Mouse (Mus musculus): ENCODE data around the gene Cwc25. TPM values are rescaled to one million over a fixed set of nuclear protein-coding genes. Genes with fewer than 3 reads are reported as not detected.

Gene Cwc25
- polyA plus RNA-seq, 1 experiment from 2014 or later, result 10.5 TPM

- H3K4me1 ChIP-seq (replicated peaks; ENCODE audit: control insufficient read depth, insufficient read depth, low read length), result peaks cover 10% of the 10 kb centered on the region
- H3K4me3 ChIP-seq (ENCODE audit: low read depth, low read length), result peak within 1 kb of the TSS; percentile 77
- H3K27me3 ChIP-seq (replicated peaks; ENCODE audit: control insufficient read depth, insufficient read depth, low read length), result no peaks in the 10 kb centered on the region
- peak; percentile 100 for DNase-seq (ENCODE audit: low spot score)
- H3K9ac ChIP-seq (ENCODE audit: low read length), result peak within 1 kb of the TSS; percentile 97
- peaks cover 43% of the 10 kb centered on the region for H3K36me3 ChIP-seq (ENCODE audit: control insufficient read depth, insufficient read depth, low read length)
- H3K4me2 ChIP-seq (ENCODE audit: low read length), result peak within 1 kb of the TSS; percentile 61
- under 1% methylated on average over 67 of the region's 67 CpGs for WGBS
- H3K27ac ChIP-seq (ENCODE audit: low read depth), result peak within 1 kb of the TSS; percentile 89
- H3K9me3 ChIP-seq (ENCODE audit: control insufficient read depth, low read length), result no peaks in the 10 kb centered on the region
- peak; percentile 92 for ATAC-seq (replicated peaks; ENCODE audit: low FRiP score, low TSS enrichment, low read depth)
Observed at GRCm38 (mm10) chr11:97781832-97782563, 15.6 kb upstream of the Cwc25 start, which contains the start of gene Rpl23. Gene Rpl23, minus strand, starts transcription at chr11:97782437.

- Histone ChIP-seq H3K9me3 (ENCODE audit: control insufficient read depth, low read length) (no peaks in the 10 kb centered on the region), H3K4me2 (ENCODE audit: low read length) (peak overlapping the region; percentile 61), H3K27me3 (replicated peaks; ENCODE audit: control insufficient read depth, insufficient read depth, low read length) (no peaks in the 10 kb centered on the region), H3K9ac (ENCODE audit: low read length) (peak overlapping the region; percentile 97), H3K4me3 (ENCODE audit: low read depth, low read length) (peak overlapping the region; percentile 77), H3K27ac (ENCODE audit: low read depth) (peak overlapping the region; percentile 89), H3K36me3 (ENCODE audit: control insufficient read depth, insufficient read depth, low read length) (peaks cover 49% of the 10 kb centered on the region), H3K4me1 (replicated peaks; ENCODE audit: control insufficient read depth, insufficient read depth, low read length) (peaks cover 10% of the 10 kb centered on the region)
- DNase-seq (ENCODE audit: low spot score) (no peak), ATAC-seq (replicated peaks; ENCODE audit: low FRiP score, low TSS enrichment, low read depth) (no peak)
- WGBS, result 2% methylated on average over 11 of the region's 11 CpGs
Observed at GRCm38 (mm10) chr11:97781478-97781831, 15.1 kb upstream of the Cwc25 start.

- peak overlapping the region; percentile 61 for H3K4me2 ChIP-seq (ENCODE audit: low read length)
- ATAC-seq (replicated peaks; ENCODE audit: low FRiP score, low TSS enrichment, low read depth), result no peak
- H3K27me3 ChIP-seq (replicated peaks; ENCODE audit: control insufficient read depth, insufficient read depth, low read length), result no peaks in the 10 kb centered on the region
- H3K4me3 ChIP-seq (ENCODE audit: low read depth, low read length), result peak overlapping the region; percentile 77
- peaks cover 10% of the 10 kb centered on the region for H3K4me1 ChIP-seq (replicated peaks; ENCODE audit: control insufficient read depth, insufficient read depth, low read length)
- H3K9ac ChIP-seq (ENCODE audit: low read length), result 0 out of 2 replicates have a peak overlapping the region, but pooled peaks have one; percentile 7
- DNase-seq (ENCODE audit: low spot score), result no peak
- H3K27ac ChIP-seq (ENCODE audit: low read depth), result no peak overlapping the region
- H3K9me3 ChIP-seq (ENCODE audit: control insufficient read depth, low read length), result no peaks in the 10 kb centered on the region
- 89% methylated on average over 2 of the region's 2 CpGs for WGBS
- peaks cover 62% of the 10 kb centered on the region for H3K36me3 ChIP-seq (ENCODE audit: control insufficient read depth, insufficient read depth, low read length)
Observed at GRCm38 (mm10) chr11:97779968-97780701, 13.8 kb upstream of the Cwc25 start.

- no peak for DNase-seq (ENCODE audit: low spot score)
- no peak overlapping the region for H3K4me2 ChIP-seq (ENCODE audit: low read length)
- H3K9me3 ChIP-seq (ENCODE audit: control insufficient read depth, low read length), result no peaks in the 10 kb centered on the region
- no peaks in the 10 kb centered on the region for H3K27me3 ChIP-seq (replicated peaks; ENCODE audit: control insufficient read depth, insufficient read depth, low read length)
- no peak overlapping the region for H3K27ac ChIP-seq (ENCODE audit: low read depth)
- H3K4me3 ChIP-seq (ENCODE audit: low read depth, low read length), result no peak overlapping the region
- no peak overlapping the region for H3K9ac ChIP-seq (ENCODE audit: low read length)
- H3K36me3 ChIP-seq (ENCODE audit: control insufficient read depth, insufficient read depth, low read length), result peaks cover 64% of the 10 kb centered on the region
- 88% methylated on average over 1 of the region's 1 CpGs for WGBS
- H3K4me1 ChIP-seq (replicated peaks; ENCODE audit: control insufficient read depth, insufficient read depth, low read length), result peaks cover 10% of the 10 kb centered on the region
- ATAC-seq (replicated peaks; ENCODE audit: low FRiP score, low TSS enrichment, low read depth), result no peak
Observed at GRCm38 (mm10) chr11:97778918-97779317, 12.6 kb upstream of the Cwc25 start.

GRCm38 (mm10) chr11:97777129-97777529 lies 10.8 kb upstream of the Cwc25 start:
- H3K27ac ChIP-seq (ENCODE audit: low read depth), result no peak overlapping the region
- ATAC-seq (replicated peaks; ENCODE audit: low FRiP score, low TSS enrichment, low read depth), result no peak
- no peak overlapping the region for H3K4me2 ChIP-seq (ENCODE audit: low read length)
- no peak overlapping the region for H3K9ac ChIP-seq (ENCODE audit: low read length)
- DNase-seq (ENCODE audit: low spot score), result no peak
- H3K4me3 ChIP-seq (ENCODE audit: low read depth, low read length), result no peak overlapping the region
- WGBS, result 47% methylated on average over 2 of the region's 2 CpGs
- no peaks in the 10 kb centered on the region for H3K9me3 ChIP-seq (ENCODE audit: control insufficient read depth, low read length)
- H3K36me3 ChIP-seq (ENCODE audit: control insufficient read depth, insufficient read depth, low read length), result peaks cover 64% of the 10 kb centered on the region
- peaks cover 10% of the 10 kb centered on the region for H3K4me1 ChIP-seq (replicated peaks; ENCODE audit: control insufficient read depth, insufficient read depth, low read length)
- no peaks in the 10 kb centered on the region for H3K27me3 ChIP-seq (replicated peaks; ENCODE audit: control insufficient read depth, insufficient read depth, low read length)

GRCm38 (mm10) chr11:97776497-97777128 lies 10.3 kb upstream of the Cwc25 start:
- Histone ChIP-seq H3K4me2 (ENCODE audit: low read length) (no peak overlapping the region), H3K4me1 (replicated peaks; ENCODE audit: control insufficient read depth, insufficient read depth, low read length) (peaks cover 10% of the 10 kb centered on the region), H3K4me3 (ENCODE audit: low read depth, low read length) (no peak overlapping the region), H3K9ac (ENCODE audit: low read length) (no peak overlapping the region), H3K27ac (ENCODE audit: low read depth) (no peak overlapping the region), H3K27me3 (replicated peaks; ENCODE audit: control insufficient read depth, insufficient read depth, low read length) (no peaks in the 10 kb centered on the region), H3K36me3 (ENCODE audit: control insufficient read depth, insufficient read depth, low read length) (peaks cover 64% of the 10 kb centered on the region), H3K9me3 (ENCODE audit: control insufficient read depth, low read length) (no peaks in the 10 kb centered on the region)
- DNase-seq (ENCODE audit: low spot score), result no peak
- WGBS, result 65% methylated on average over 5 of the region's 5 CpGs
- peak; percentile 33; the same call in 1 of the 2 replicates for ATAC-seq (replicated peaks; ENCODE audit: low FRiP score, low TSS enrichment, low read depth)

- WGBS, result 52% methylated on average over 17 of the region's 17 CpGs
- ATAC-seq (replicated peaks; ENCODE audit: low FRiP score, low TSS enrichment, low read depth), result no peak
- no peak for DNase-seq (ENCODE audit: low spot score)
- Histone ChIP-seq H3K27ac (ENCODE audit: low read depth) (no peak within 1 kb of the TSS), H3K4me1 (replicated peaks; ENCODE audit: control insufficient read depth, insufficient read depth, low read length) (peaks cover 10% of the 10 kb centered on the region), H3K36me3 (ENCODE audit: control insufficient read depth, insufficient read depth, low read length) (peaks cover 60% of the 10 kb centered on the region), H3K27me3 (replicated peaks; ENCODE audit: control insufficient read depth, insufficient read depth, low read length) (no peaks in the 10 kb centered on the region), H3K9me3 (ENCODE audit: control insufficient read depth, low read length) (no peaks in the 10 kb centered on the region), H3K9ac (ENCODE audit: low read length) (no peak within 1 kb of the TSS), H3K4me3 (ENCODE audit: low read depth, low read length) (no peak within 1 kb of the TSS), H3K4me2 (ENCODE audit: low read length) (no peak within 1 kb of the TSS)
Observed at GRCm38 (mm10) chr11:97775808-97776496, 9.6 kb upstream of the Cwc25 start, which contains the start of gene 1700001P01Rik. Gene 1700001P01Rik, minus strand, starts transcription at chr11:97775918.

- Histone ChIP-seq H3K27me3 (replicated peaks; ENCODE audit: control insufficient read depth, insufficient read depth, low read length) (no peaks in the 10 kb centered on the region), H3K27ac (ENCODE audit: low read depth) (no peak overlapping the region), H3K36me3 (ENCODE audit: control insufficient read depth, insufficient read depth, low read length) (peaks cover 53% of the 10 kb centered on the region), H3K4me3 (ENCODE audit: low read depth, low read length) (no peak overlapping the region), H3K9ac (ENCODE audit: low read length) (no peak overlapping the region), H3K4me2 (ENCODE audit: low read length) (no peak overlapping the region), H3K4me1 (replicated peaks; ENCODE audit: control insufficient read depth, insufficient read depth, low read length) (peaks cover 3% of the 10 kb centered on the region), H3K9me3 (ENCODE audit: control insufficient read depth, low read length) (no peaks in the 10 kb centered on the region)
- 75% methylated on average over 13 of the region's 13 CpGs for WGBS
- no peak for DNase-seq (ENCODE audit: low spot score)
- 0 out of 2 replicates have a peak, but pooled peaks have one; percentile 47 for ATAC-seq (replicated peaks; ENCODE audit: low FRiP score, low TSS enrichment, low read depth)
Observed at GRCm38 (mm10) chr11:97775186-97775585, 8.8 kb upstream of the Cwc25 start.

Data from intestine, embryonic 14.5 days (tissue).